Mouse (Mus musculus): ENCODE results near the gene Tsfm. TPM values are rescaled to one million over a fixed set of nuclear protein-coding genes. Genes with fewer than 3 reads are reported as not detected.
A peak's percentile ranks its signal among the peaks of the same experiment; 100 is the strongest.

Tsfm gene
- total RNA-seq, 2 experiments from 2014 or later, result 20.4 to 22.4 TPM

DNA sequence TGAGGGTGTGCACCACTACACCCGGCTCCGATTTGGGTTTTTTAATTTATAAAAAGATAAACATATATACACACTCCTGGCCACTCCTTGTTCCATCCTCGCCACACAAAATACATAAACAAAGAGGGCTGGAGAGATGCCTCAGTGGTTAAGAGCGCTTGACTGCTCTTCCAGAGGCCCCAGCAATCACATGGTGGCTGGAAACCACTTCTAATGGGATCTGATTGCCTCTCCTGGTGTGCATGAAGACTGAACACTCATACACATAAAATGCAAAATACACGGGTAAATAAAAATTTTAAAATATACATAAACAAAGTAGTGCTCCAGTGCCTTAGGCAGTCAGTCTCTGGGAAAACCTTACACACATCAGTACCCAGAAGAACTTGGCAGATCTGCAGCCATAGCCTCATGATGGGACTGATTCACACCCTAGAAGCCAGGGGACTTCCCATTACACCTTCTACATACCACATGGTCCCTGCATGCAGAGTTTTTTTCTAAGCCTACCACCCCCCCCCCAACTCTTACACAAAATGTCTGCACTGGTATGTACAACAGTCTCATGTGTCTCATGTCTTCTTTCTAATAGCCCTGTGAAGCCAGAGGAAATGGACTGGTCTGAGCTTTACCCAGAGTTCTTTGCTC, 12.0 kb upstream of the Tsfm start:
- DNase-seq (ENCODE audit: low spot score), result no peak

DNA sequence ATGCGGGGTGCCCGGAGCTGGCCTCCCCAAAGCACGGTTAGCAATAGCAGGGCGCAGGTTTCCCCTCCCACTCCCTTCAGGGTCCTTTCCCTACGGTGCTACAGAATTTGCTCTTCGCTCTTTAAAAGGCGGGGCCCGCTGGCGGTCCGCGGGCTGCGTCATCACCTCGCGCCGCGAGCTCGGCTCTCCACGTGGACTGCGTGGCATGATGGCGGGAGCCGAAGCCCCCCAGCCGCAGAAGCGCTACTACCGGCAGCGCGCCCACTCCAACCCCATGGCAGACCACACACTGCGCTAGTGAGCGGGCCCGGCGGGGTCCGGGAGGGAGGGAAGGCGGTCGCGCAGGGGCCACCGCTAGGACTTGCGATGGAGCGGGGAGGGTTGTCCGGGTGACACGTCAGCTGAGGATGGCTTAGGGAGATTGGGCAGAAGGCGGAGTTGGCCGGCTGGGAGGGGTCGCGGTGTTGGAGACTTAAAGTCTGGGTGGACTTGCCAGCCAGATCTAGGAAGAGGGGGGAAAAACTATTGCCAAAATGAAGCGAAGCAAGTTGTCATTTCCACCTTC, 11.2 kb upstream of the Tsfm start:
- peak; percentile 87 for DNase-seq (ENCODE audit: low spot score)

DNA sequence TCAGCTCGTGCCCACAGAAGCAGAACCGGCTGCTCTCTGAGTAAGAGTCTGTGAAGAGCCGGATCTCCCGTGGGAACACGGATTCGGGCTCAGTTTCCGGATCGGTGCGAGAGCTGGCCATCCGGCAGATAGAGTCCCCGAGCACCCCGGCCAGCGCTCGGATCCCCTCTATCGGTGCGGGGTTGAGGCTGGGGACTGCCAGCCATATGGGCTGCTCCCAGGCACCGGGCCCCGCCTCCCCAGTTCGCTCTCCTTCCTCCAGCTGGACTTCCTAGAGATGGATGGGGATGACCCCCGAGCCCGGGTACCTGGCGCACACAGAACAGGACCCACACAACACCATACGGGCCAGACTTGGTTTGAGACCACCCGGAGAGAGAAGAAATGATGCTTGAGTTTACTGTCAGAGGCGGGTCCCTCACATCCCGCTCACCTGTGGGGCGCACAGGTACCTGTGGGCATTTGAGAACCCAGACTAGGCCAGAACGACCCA, 10.7 kb upstream of the Tsfm start, which contains the start of the genes Mettl1 and Eef1akmt3:
Gene Mettl1, plus strand, starts transcription at position 141 of the 493 bp plus-strand sequence.
Gene Eef1akmt3, minus strand, starts transcription at position 240 of the 493 bp plus-strand sequence.
- no peak for DNase-seq (ENCODE audit: low spot score)

DNA sequence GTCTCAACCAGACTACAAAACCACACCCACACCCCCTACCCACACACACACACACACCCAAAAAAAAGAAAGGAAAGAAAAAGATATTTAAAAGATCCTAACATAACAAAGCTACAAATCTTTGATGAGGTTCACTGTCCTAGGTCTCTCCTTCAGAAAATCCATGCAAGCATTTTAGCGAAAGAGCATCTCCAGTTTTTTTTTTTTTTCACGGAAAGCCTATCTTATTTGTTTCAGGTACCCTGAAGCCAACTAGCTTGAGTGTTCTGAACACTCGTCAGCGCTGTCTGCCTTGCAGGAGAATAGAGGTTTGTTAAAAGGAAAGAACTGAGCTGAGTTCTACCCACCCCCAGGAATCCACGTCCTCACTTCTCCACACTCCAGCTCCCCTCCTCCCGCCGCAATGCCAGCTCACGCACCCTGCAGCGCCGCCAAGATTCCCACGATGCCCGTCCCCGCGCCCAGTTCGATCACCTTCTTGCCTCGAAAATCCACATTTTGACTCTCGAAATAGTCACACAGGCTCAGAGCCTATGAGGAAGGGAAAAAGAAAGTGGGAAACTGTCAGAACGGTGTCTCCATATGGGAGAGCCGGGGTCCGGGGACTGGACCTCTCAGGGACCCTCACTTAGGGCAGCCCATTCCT, 10.1 kb upstream of the Tsfm start:
- DNase-seq (ENCODE audit: low spot score), result no peak

DNA sequence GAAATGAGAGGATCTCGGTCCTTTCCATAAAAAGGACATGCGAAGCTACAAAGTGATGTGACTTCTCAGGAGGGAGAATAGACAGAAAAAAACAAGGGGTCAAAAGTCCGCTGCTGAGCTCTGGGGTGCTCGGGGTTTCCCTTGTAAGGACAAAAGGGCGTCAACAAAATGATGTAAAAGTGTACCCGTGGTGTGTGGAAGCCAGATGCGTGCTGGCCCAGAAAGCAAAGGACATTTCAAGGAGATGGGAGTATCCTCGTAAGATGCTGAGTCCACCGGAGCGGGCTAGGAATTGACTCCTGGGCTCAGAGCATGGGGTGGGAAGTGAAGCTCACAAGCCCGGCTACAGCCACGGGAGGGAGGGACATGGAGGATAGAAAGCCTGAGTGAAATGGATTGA, 7.0 kb upstream of the Tsfm start:
- no peak for DNase-seq (ENCODE audit: low spot score)

DNA sequence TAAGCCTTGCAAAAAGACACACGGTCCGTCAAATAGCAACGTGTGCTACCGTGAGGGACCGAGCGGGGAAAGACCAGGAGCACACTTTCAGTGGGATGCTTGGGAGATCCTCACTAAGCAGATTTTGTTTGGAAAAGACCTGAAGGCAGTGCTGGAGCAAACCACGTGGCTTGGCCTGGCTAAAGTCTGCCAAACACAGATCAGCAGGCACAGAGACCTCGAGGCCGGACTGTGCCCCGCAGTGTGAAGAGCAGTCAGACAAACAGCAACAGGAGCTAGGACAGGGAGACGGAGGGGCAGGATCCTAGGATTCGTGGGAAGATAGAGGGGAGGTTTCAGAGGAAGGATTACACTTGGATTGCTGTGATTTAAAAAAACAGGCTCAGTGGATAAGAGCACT, 5.6 kb upstream of the Tsfm start:
- no peak for DNase-seq (ENCODE audit: low spot score)

DNA sequence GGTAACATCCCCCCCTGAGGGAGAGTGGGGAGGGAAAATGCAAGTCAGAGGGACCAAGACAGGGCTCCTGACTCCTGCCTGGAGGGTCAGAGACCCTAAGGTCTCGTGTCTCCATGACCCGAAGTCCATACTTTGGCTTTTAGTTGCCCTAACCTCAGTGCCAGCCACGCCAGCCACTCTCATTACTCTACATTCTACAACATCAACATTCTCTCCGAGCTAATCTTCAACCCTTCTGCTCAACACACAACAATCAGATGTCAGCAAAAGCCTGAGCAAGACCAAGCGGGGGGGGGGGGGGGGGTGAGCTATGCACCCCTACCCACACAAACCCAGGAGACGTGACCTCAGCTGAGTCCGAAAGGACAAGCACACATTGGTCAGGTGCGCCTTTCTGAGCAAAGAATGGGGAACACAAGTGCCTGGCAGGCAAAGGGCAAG, 2.7 kb upstream of the Tsfm start:
- DNase-seq (ENCODE audit: low spot score), result no peak

DNA sequence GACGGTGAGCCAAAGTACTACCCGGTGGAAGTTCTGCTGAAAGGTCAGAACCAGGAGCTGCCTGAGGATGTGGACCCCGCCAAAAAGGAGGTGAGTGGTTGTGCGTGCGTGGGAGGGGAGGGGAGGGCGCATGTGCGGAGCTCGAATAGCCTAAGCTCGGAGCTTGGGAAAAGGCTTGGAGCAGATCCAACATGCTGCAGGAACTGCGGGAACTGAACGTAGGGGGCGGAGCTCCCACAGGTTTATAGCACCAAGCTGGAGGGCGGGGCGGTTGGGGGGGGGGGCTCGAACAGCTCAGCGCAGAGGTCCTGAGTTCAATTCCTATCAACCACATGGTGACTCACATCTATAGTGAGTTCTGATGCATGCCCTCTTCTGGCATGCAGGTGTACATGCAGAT, 12.2 kb downstream of the Tsfm start:
- no peak for DNase-seq (ENCODE audit: low spot score)

DNA sequence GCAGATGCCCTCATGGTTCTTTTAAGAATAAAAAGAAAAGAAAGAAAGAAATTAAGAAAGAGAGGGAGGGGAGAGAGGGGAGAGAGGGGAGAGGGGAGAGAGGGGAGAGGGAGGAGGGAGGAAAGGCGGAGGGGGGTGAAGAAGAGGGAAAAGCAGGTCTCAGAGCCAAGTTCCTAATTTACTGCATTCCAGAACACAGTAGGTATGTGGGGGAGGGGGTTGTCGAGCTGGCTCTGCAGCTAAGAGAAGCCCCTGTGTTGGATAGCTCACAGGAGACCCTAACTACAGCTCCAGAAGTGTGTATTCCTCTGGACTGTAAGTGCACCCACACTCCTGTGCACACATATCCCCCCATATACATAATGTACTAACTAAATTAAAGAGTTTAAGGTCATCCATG, 13.6 kb downstream of the Tsfm start:
- DNase-seq (ENCODE audit: low spot score), result no peak

DNA sequence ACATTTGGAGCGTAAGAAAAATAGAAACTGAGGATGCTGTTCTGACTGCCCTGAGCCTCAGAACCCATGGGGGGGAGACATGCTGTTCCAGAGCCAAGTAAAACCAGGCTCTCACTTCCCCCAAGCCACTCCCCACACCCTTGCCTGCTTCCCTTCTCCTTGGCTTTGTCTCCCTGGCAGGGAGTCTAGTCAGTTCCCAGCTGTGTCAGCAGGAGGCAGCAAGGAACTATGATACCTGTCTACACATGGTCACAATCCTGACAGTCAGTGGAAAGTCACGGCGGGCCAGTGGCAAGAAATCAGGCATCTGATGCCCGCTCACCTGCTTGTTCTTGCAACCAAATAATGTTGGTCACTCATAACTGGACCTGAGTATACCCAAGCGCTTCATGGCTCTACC, 14.2 kb downstream of the Tsfm start:
- no peak for DNase-seq (ENCODE audit: low spot score)

DNA sequence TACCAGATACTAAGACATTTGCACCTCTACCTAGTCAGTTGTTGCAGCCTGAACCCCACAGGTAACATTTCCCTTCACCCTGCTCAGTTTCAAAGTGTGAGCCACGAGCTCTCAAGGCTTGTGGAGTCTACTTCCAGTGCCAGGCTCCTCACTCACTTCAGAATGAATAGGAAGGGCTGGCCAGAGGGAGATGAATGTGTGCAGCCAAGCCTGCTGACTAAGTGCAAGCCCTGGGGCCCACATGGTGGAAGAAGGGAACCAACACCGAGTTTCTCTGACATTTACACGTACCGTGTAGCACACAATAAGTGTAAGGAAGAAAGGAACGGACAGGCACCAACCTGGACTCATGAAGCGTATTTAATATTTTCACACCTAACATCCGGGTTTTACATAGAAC, 26.8 kb downstream of the Tsfm start:
- DNase-seq (ENCODE audit: low spot score), result no peak

DNA sequence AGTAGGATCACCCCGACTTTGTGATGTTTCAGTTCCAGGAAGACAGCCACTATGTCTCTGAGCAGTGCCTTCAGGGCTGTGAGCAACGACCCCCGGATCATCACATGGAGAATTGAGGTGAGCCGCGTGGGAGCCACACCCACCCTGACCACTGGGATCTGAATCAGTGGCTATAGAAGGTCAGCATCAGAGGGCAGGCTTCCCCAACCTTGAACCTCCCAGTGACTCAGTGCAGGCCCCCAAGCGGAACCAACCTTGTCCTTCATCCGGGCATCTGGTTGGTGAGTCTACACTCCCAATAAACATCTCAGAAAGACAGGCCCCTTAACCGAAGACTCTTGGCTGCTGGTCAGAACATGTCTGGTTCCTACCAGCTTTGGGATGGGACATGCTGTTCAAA, 27.3 kb downstream of the Tsfm start:
- no peak for DNase-seq (ENCODE audit: low spot score)

DNA sequence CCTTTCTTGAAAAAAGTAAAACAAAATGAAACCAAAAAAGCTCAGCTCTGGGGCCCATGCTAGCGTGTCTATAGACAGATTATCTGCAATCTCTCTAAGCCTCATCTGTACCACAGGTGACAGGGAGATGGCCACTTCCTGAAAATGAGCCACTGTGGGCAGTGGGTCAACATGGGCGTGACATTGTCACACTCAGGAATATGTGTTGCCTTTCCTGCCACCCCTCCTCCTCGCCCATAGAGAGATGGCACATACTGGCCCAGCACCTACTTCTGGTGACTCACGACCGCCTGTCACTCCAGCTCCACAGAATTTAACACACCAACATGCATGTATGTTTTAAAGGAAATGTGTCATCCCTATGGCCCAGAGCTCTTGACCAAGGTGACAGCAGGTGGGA, 27.9 kb downstream of the Tsfm start:
- DNase-seq (ENCODE audit: low spot score), result no peak

DNA sequence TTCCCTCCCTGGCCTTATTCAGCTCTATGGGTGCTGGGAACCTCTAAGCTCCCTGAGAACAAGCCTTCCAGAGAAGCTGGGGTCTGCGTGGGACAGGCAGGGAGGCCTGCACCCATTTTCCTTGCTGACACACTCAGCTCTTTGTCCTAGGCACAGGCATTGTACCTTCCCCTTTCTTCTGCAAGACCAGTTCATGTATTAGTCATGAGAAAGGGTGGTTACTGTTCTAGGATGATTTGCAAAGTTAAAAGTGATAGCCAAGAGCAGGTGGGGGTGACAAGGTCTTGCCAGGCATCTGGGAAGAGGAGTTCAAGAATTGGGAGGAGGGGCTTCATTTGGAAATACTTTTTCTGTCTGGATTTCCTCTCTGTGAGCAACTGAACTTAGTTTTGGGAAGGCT, 28.6 kb downstream of the Tsfm start:
- no peak for DNase-seq (ENCODE audit: low spot score)

DNA sequence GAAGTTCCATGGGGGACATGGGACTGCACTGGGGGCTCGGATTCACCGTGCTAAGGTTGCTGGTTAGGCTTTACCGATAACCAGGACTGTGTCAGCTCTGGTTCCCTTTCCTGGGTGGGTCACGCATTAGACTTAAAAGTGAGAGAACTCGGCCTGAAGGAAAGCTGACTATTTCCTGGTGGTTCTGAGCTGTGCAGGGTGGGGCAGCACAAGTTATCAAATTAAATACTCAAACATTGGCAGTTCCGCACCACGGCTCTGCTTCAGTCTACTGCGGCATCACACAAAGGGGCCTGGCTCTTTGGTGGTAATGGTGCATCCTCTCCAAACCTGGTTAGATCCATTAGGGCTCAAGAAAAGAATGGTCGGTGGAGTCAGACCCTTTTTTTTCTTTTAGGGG, 29.3 kb downstream of the Tsfm start:
- DNase-seq (ENCODE audit: low spot score), result no peak

DNA sequence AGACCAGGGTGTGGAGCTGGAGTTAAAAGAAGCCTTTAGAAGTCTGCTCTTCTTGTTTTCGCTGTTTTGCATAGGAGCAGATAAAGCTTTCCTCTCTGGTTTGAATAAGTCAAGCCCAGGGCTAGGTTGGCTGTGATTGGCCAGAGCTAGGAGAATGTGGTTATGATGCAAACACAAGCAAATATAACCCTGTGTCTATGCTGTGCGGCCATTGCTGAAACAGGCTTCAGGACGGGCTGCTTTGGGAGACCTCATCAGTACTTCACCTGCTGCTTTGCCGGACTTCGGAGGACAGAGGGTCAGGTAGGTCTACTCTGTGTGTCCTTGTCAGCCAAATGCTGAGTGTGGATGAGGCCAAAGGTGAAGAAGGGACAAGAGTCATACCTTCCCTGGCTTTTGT, 30.1 kb downstream of the Tsfm start, which contains the start of gene Avil:
Gene Avil, plus strand, starts transcription at position 181 of the 400 bp plus-strand sequence.
- no peak for DNase-seq (ENCODE audit: low spot score)

DNA sequence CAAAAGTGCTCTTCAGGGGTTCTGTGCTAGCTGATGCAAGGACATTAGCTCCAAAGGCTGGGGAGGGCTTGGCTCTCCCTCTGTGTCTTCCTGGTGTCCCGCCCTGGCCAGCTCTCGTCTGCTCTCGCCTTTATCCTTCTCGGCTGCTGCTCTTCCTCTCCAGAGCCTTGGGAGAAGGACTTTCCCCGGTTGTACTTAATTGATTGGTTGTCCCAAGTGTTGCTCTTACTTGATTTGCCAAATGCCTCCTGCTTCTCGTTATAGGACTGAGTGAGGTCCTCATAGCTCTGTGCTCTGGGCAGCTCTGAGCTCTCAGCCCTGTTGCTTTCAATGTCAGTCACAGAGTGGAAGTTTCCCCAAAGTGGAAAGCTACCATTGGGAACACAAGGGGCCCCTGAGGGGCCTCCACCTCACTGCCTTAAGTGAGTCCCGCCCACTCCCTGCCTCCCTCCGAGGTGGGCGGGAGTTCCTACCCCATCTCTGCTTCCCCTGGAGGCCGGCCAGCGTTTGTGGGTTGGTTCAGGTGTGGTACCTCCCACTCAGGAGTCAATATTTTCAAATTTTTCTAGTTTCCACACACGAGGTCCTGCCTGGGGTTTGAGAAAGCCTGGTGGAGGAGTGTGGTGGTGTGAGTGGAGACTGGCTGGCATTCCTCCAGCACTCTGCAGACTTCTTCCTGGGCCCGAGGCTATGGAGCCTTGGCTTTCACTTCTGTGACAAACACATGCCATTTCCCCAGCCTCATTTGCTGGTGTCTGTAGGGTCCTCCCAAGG, 33.1 kb downstream of the Tsfm start:
- no peak for DNase-seq (ENCODE audit: low spot score)

DNA sequence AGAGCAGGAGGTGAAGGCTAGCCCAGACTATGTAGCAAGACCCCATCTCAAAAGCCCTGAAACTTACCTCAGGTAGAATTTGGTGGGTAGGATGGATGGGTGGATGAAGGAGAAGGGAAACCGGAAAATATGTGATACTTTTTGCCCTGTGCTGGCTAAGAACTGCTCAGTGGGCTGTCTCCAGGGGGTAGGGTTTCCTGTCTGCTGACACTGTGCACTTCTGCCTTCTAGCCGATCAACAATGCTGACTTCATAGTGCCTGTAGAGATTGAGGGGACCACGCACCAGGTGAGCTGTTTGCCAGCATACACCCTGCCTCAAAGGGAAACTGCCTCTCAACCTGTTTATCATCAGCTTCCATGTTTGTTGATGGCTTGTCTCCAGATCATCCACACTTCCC, 37.0 kb downstream of the Tsfm start:
- no peak for DNase-seq (ENCODE audit: low spot score)

DNA sequence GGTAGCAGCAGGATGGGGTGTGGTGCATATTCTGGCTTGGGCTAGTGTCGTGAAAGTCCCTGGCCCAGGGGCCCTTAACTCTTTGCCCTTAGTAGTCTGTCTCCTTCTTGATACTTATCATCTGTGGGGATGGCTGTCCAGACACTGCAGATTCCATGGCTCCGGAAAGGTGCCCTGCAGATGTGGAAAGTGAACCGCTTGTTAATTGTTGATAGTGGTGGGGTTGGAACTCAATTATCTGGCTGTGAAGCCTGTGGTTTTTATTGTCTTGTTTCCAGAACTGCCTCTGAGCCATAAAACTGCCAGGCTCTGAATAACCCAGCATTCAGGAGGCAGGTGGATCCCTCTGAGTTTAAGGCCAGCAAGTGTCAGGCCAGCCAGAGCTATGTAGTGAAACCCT, 39.0 kb downstream of the Tsfm start:
- DNase-seq (ENCODE audit: low spot score), result no peak

DNA sequence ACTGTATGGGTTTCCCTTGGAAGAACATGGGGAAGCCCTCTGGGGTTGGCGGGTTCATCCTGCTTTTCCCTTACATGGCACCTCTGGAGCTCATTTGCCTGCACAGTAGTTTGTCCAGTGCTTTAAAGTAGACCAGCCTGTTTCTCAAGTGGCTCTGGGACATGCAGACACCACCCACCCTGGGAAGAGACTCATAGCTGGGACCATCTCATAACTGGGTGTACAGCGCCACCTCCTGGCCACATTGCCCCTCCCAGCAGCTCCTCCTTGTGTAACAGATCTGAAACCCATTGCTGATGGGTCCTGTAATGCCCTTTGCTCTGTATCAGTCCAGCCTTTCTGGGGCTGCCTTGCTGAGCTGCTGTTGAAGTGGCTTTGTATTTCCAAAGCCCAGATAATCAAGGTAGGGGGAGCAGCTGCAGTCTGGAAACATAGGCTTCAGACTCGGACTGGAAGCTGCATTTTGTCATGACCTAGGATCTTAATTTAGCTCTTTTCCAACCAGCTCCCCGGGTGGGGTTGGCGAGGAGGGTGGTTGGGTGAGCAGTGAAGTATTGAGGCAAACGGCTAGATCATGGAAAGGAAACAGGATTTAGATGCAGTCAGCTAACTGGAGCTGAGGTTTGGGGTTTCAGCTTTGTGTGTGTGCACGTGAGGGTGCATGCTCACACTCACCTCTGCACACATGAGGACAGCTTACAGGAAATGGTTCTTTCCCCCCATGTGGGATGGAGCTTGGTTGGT, 40.2 kb downstream of the Tsfm start:
- DNase-seq (ENCODE audit: low spot score), result peak; percentile 91

DNA sequence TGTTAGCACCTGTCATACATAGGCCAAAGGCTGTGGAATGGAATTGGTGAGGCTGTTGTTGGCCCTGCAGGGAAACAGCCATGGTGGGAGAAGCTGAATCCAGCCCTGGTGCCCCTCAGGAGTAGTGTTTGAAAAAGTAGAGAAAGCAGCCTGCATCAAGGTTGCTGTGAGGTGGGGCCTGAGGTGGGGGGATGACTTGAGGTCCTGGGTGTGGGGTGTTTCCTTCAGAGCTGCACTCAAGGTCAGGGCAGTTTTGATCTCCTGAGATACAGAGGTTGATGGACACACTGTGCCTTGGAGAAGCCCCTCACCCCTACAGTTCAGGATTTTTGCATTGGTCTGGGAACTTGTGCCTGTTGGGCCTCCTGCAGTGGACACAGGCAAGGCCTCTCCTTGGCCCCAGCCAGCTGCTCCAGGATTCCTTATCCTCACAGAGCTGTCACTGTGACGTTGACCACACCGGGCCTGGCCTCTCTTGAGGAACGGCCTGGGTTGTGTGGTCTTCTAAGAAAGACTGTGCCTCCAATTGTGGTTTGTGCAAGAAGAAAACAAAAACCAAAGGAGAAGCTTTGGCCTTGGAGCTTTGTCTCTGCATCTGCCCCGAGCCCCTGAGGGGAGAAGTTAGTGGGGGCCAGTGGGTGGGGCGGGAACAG, 42.0 kb downstream of the Tsfm start:
- no peak for DNase-seq (ENCODE audit: low spot score)
